Mouse (Mus musculus) cerebellum, adult 11 months (tissue): ENCODE measurements around the gene Pax7.

Experiments used
- DNase-seq: peaks from one replicate; pipeline ENCODE4 v3.0.0; 2022

Gene Pax7

GRCm38 (mm10) chr4:139810762-139811438 lies 22.4 kb downstream of the Pax7 start:
- DNase-seq = no peak

GRCm38 (mm10) chr4:139809381-139809820 lies 23.9 kb downstream of the Pax7 start:
- no peak for DNase-seq

GRCm38 (mm10) chr4:139807820-139808219 lies 25.5 kb downstream of the Pax7 start:
- no peak for DNase-seq

GRCm38 (mm10) chr4:139807191-139807808 lies 26.0 kb downstream of the Pax7 start:
- DNase-seq = no peak

- no peak for DNase-seq
These were observed 28.4 kb downstream of the Pax7 start for GRCm38 (mm10) chr4:139804896-139805295.

- no peak for DNase-seq
These were observed 29.3 kb downstream of the Pax7 start for GRCm38 (mm10) chr4:139803981-139804380.

- no peak for DNase-seq
These were observed 33.8 kb downstream of the Pax7 start for GRCm38 (mm10) chr4:139799436-139800100.

GRCm38 (mm10) chr4:139797344-139797743 lies 36.0 kb downstream of the Pax7 start:
- DNase-seq = no peak

GRCm38 (mm10) chr4:139796115-139796514 lies 37.2 kb downstream of the Pax7 start:
- no peak for DNase-seq

GRCm38 (mm10) chr4:139791168-139791567 lies 42.2 kb downstream of the Pax7 start:
- no peak for DNase-seq

- no peak for DNase-seq
These were observed 43.6 kb downstream of the Pax7 start for GRCm38 (mm10) chr4:139789772-139790171.

- DNase-seq = no peak
These were observed 50.3 kb downstream of the Pax7 start for GRCm38 (mm10) chr4:139782926-139783467.

- DNase-seq = no peak
These were observed 62.1 kb downstream of the Pax7 start for GRCm38 (mm10) chr4:139771125-139771631.

- DNase-seq = no peak
These were observed 65.5 kb downstream of the Pax7 start for GRCm38 (mm10) chr4:139767823-139768222.

GRCm38 (mm10) chr4:139767115-139767718 lies 66.1 kb downstream of the Pax7 start:
- DNase-seq = no peak

- DNase-seq = no peak
These were observed 71.4 kb downstream of the Pax7 start for GRCm38 (mm10) chr4:139761911-139762310.

- no peak for DNase-seq
These were observed 72.6 kb downstream of the Pax7 start for GRCm38 (mm10) chr4:139760736-139761135.

GRCm38 (mm10) chr4:139758512-139759340 lies 74.6 kb downstream of the Pax7 start:
- no peak for DNase-seq

- DNase-seq = no peak
These were observed 76.4 kb downstream of the Pax7 start for GRCm38 (mm10) chr4:139756931-139757330.

- no peak for DNase-seq
These were observed 79.1 kb downstream of the Pax7 start for GRCm38 (mm10) chr4:139754148-139754710.

- no peak for DNase-seq
These were observed 82.4 kb downstream of the Pax7 start for GRCm38 (mm10) chr4:139750926-139751325.
